16 mouse cellular contexts compared by ENCODE assay signal in the genomic region with DNA sequence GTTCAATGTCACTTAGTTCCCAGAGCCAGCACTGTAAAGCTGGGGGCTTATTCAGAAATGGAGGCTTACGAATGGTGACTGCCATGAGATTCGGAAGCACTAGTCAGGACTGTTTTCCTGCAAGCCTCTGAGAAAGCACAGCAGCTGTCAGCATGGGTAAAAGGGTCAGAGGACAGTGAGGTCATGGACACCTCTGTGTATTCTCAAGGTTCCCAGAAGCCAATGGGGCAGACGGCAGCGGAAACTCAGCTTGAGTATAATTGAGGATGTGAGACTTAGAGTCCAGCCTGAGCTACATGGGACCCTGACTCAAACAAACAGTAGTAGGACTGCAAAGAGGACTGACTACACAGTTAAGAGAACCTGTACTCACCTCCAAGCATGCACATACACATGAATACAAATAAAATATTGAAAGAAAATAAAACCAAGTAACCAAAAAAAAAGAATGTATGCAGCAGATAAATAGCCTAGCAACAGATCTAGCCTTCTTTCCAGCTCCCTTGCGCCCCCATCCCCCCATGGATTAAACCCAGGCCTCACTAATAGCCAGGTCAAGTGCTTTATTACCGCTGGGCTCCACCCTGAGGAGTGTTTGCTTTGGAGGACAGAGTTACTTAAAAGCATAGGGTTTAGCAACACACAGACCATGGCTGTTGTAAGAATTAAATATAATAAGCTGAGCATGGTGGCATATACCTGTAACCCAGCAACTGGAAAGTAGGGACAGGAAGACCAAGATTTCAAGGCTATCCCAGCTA.
A peak's percentile ranks its signal among the peaks of the same experiment; 100 is the strongest.
DNase-seq lines count a peak whose midpoint lies in the region; ATAC-seq and TF ChIP-seq lines count a peak whose summit lies in the region.
"Had no signal": no experiment of that assay in that cellular context is flagged by ENCODE, and none has a peak within 500 bp of the region (broad histone marks: within the 10 kb centered on the region; RNA-seq: fewer than 3 reads in every experiment).

No protein-coding gene starts in this region.

- H3K4me3 ChIP-seq in heart, embryonic 12.5 days, result no peak overlapping the region
- no peak overlapping the region for H3K4me3 ChIP-seq in MEL (ENCODE audit: control insufficient read depth in 1 of 2, insufficient read depth in 1 of 2, low read depth in 2 of 2, low read length in 2 of 2)
- peak overlapping the region; percentile 31; the same call in 1 of the 2 replicates for H3K4me3 ChIP-seq in liver, embryonic 12.5 days
- H3K4me3 ChIP-seq: forebrain, embryonic 15.5 days; hindbrain, embryonic 12.5 days; left cerebral cortex, adult 2 months; midbrain, embryonic 10.5 days had no signal

- DNase-seq in heart, postnatal 10 days, result no peak
- DNase-seq in MEL (ENCODE audit: low read depth, low spot score), result no peak
- no peak for DNase-seq in left cerebral cortex, adult 18-20 months (ENCODE audit: low spot score in 2 of 2)
- DNase-seq in kidney, postnatal 36 days, result no peak
- DNase-seq: adrenal gland, postnatal 25 days; cerebellum, postnatal 14 days; kidney, adult 18-20 months; right cerebral cortex, postnatal 25 days; thymus, postnatal 25 days had no signal

- no peaks in the 10 kb centered on the region for H3K27me3 ChIP-seq in heart, embryonic 12.5 days (replicated peaks)
- no peaks in the 10 kb centered on the region; a peak in 1 of 4 replicates for H3K27me3 ChIP-seq in MEL (ENCODE audit: control insufficient read depth in 1 of 2, insufficient read depth in 2 of 2, low read length in 2 of 2)
- peaks cover 2% of the 10 kb centered on the region; the same call in 1 of the 2 replicates for H3K27me3 ChIP-seq in liver, embryonic 12.5 days (replicated peaks)
- H3K27me3 ChIP-seq: forebrain, embryonic 15.5 days; hindbrain, embryonic 12.5 days had no signal

- TF ChIP-seq EP300 in MEL (IDR thresholded peaks at IDR 0.05; ENCODE audit: low read depth in 1 of 2, low read length in 2 of 2), result no peak

- no peak for TF ChIP-seq RAD21 in MEL (IDR thresholded peaks at IDR 0.05; ENCODE audit: low read depth, low read length)

- peaks cover 45% of the 10 kb centered on the region for H3K4me1 ChIP-seq in heart, embryonic 12.5 days (replicated peaks)
- peaks cover 5 to 17% of the 10 kb centered on the region in 2 experiments for H3K4me1 ChIP-seq in MEL (ENCODE audit: control insufficient read depth in 1 of 2, insufficient read depth in 2 of 2, low read length in 2 of 2)
- H3K4me1 ChIP-seq in liver, embryonic 12.5 days, result peaks cover 54% of the 10 kb centered on the region
- H3K4me1 ChIP-seq: forebrain, embryonic 15.5 days had no signal

- H3K79me2 ChIP-seq in MEL (ENCODE audit: control insufficient read depth, insufficient read depth, low read length, poor library complexity), result no peaks in the 10 kb centered on the region

- H3K27ac ChIP-seq in heart, embryonic 12.5 days (ENCODE audit: poor library complexity, severe bottlenecking), result peak overlapping the region; percentile 36
- peak overlapping the region; percentile 21 for H3K27ac ChIP-seq in MEL (ENCODE audit: control insufficient read depth, low read depth, low read length)
- peak overlapping the region; percentile 36; the same call in 1 of the 2 replicates for H3K27ac ChIP-seq in liver, embryonic 12.5 days
- H3K27ac ChIP-seq: forebrain, embryonic 15.5 days; hindbrain, embryonic 12.5 days; left cerebral cortex, adult 2 months; midbrain, embryonic 10.5 days had no signal

- WGBS in heart, embryonic 12.5 days, result 37% methylated on average over 6 of the region's 6 CpGs
- WGBS in liver, embryonic 12.5 days (ENCODE audit: insufficient replicate concordance), result 56% methylated on average over 6 of the region's 6 CpGs

- no peak overlapping the region for H3K4me2 ChIP-seq in heart, embryonic 12.5 days
- H3K4me2 ChIP-seq in liver, embryonic 12.5 days, result peak overlapping the region; percentile 58
- H3K4me2 ChIP-seq: forebrain, embryonic 15.5 days; hindbrain, embryonic 12.5 days had no signal

- no peaks in the 10 kb centered on the region for H3K36me3 ChIP-seq in heart, embryonic 12.5 days
- H3K36me3 ChIP-seq in MEL (ENCODE audit: control insufficient read depth in 1 of 2, insufficient read depth in 2 of 2, low read length in 2 of 2), result peaks cover 0 to 11% of the 10 kb centered on the region in 2 experiments; a peak in 2 of 4 replicates
- no peaks in the 10 kb centered on the region for H3K36me3 ChIP-seq in liver, embryonic 12.5 days
- H3K36me3 ChIP-seq: forebrain, embryonic 15.5 days; hindbrain, embryonic 12.5 days; midbrain, embryonic 10.5 days had no signal

- TF ChIP-seq POLR2A in MEL (IDR thresholded peaks at IDR 0.05; ENCODE audit: control insufficient read depth in 1 of 2, insufficient read depth in 1 of 2, low read depth in 1 of 2, low read length in 2 of 2, poor library complexity in 1 of 2), result no peak

- no peaks in the 10 kb centered on the region for H3K9me3 ChIP-seq in heart, embryonic 12.5 days (replicated peaks)
- no peaks in the 10 kb centered on the region for H3K9me3 ChIP-seq in MEL (replicated peaks; ENCODE audit: insufficient read depth, low read length)
- H3K9me3 ChIP-seq in liver, embryonic 12.5 days (replicated peaks), result no peaks in the 10 kb centered on the region
- H3K9me3 ChIP-seq: forebrain, embryonic 15.5 days; hindbrain, embryonic 12.5 days; midbrain, embryonic 10.5 days had no signal

- no peak; the same call in 1 of the 2 replicates for ATAC-seq in heart, embryonic 12.5 days (ENCODE audit: insufficient number of reproducible peaks, low FRiP score)
- no peak for ATAC-seq in liver, embryonic 12.5 days
- 0 out of 2 replicates have a peak, but pooled peaks have one; percentile 33 for ATAC-seq in megakaryocyte, adult 5-6 weeks (ENCODE audit: poor library complexity, severe bottlenecking)
- ATAC-seq: forebrain, embryonic 15.5 days had no signal

- intact Hi-C loops in heart, postnatal 10 days (cut with DNase I), result no loop called here

- H3K9ac ChIP-seq in heart, embryonic 12.5 days, result no peak overlapping the region
- peak overlapping the region; percentile 47 for H3K9ac ChIP-seq in MEL (ENCODE audit: control insufficient read depth, low read depth, low read length, poor library complexity, severe bottlenecking)
- peak overlapping the region; percentile 52 for H3K9ac ChIP-seq in liver, embryonic 12.5 days
- H3K9ac ChIP-seq: forebrain, embryonic 15.5 days; hindbrain, embryonic 12.5 days had no signal

- no peak for TF ChIP-seq CTCF in MEL (IDR thresholded peaks at IDR 0.05 in 2 of 3, conservative IDR thresholded peaks at IDR 0.05 in 1 of 3; ENCODE audit: control insufficient read depth in 1 of 3, insufficient read depth in 1 of 3, low read depth in 2 of 3, low read length in 3 of 3, poor library complexity in 1 of 3, severe bottlenecking in 1 of 3)

TF ChIP-seq in MEL, 35 proteins besides CTCF, POLR2A, EP300 and RAD21:
- no peak for TF ChIP-seq USF2 (IDR thresholded peaks at IDR 0.05; ENCODE audit: borderline replicate concordance in 1 of 2, insufficient read depth in 1 of 2, low read depth in 1 of 2, low read length in 2 of 2)
- TF ChIP-seq JUND (IDR thresholded peaks at IDR 0.05; ENCODE audit: low read depth, low read length), result no peak
- no peak for TF ChIP-seq KAT2A (conservative IDR thresholded peaks at IDR 0.05; ENCODE audit: low read depth, low read length)
- TF ChIP-seq ZKSCAN1 (IDR thresholded peaks at IDR 0.05; ENCODE audit: low read depth, low read length), result no peak
